Mouse (Mus musculus) large intestine, adult 2 months (tissue): ENCODE measurements around the gene Tango2. TPM values are rescaled to one million over a fixed set of nuclear protein-coding genes. Genes with fewer than 3 reads are reported as not detected.
A peak's percentile ranks its signal among the peaks of the same experiment; 100 is the strongest.

Source experiments
- DNase-seq: peaks from one replicate; pipeline ENCODE4 v3.0.0-alpha.2; 2012; ENCODE audit warnings: low read depth, low spot score
- WGBS: fragments of 180-500 bp; shearing (Covaris S2); methylation state at CpG from one replicate; pipeline ENCODE4 v1.1.7; 2018; 5-methylcytosine and 5-hydroxymethylcytosine counted together
- polyA plus RNA-seq: library from polyadenylated mRNA; depleted of rRNA; stranded (reverse); fragments of >200 nt; gene quantifications from 2 replicates; pipeline ENCODE4 v1.2.3, GENCODE M21; 2012; rRNA removed

Tango2 gene
- polyA plus RNA-seq, result 75.6 and 80.1 TPM in 2 replicates

DNA sequence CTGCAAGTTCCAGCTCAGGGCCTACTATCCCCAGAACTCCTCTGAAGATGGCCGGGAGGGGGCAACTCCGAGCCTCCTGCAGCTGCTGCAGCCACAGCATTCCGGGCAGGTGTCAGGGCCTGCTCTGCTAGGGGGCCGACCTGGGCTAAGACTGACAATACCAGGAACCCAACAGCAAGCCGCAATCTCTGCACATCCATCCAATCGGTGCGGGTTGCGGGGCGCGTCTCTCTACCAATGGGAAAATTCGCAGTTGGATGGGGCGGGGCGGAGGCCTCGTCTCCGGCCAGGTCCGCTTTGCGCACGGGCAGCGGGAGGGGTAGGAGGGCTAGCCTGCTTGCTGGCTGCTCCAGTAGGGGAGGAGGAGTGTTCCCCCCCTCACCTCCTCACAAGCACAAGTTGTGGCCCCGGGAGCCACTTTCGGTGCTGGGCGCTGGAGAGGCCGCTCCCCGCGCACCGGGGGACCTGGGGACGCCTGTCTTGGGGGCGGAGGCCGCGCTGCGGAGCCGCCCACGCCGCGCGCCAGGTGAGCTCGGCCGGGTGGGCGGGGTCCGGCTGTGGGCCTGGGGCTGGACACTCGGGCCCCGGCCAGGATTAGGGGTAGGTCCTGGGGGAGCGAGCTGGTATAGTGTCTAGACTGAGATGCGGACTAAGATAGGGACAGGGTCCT, at the start of gene Tango2, which contains the start of gene Arvcf:
Tango2 (minus strand) TSS at position 173 of the 670 bp plus-strand sequence.
Arvcf (plus strand) TSS at position 252 of the 670 bp plus-strand sequence.
- under 1% methylated on average over 44 of the region's 44 CpGs for whole genome bisulfite sequencing
- DNase-seq, result peak; percentile 86

- 95% methylated on average over 27 of the region's 27 CpGs for WGBS
- DNase-seq, result no peak
Measured at GRCm38 (mm10) chr16:18396791-18397621, 49.1 kb upstream of the Tango2 start.

GRCm38 (mm10) chr16:18396201-18396600, 48.3 kb upstream of the Tango2 start:
- WGBS, result 41% methylated on average over 2 of the region's 2 CpGs
- no peak for DNase-seq

DNA sequence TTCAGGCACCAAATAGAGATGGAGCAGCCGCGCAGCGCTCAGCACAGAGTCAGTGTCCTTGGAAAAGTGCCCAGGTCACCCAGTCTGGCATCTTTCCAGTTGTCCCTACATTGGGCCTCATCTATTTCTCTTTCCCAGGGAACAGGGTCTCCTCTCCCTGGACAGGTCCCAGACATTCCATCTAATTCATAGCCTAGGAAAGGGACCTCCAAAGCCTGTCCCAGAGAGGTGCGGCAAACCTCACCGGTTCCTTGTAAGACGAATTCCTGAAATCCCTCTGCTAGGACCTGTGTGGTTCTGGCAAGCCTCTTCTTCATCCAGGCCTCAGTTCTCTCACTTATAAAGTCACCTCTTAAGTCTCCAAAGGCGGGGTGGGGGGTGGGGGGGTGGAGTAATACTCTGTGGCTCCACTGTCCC, 47.7 kb upstream of the Tango2 start:
- DNase-seq, result no peak
- 71% methylated on average over 6 of the region's 7 CpGs for WGBS

DNA sequence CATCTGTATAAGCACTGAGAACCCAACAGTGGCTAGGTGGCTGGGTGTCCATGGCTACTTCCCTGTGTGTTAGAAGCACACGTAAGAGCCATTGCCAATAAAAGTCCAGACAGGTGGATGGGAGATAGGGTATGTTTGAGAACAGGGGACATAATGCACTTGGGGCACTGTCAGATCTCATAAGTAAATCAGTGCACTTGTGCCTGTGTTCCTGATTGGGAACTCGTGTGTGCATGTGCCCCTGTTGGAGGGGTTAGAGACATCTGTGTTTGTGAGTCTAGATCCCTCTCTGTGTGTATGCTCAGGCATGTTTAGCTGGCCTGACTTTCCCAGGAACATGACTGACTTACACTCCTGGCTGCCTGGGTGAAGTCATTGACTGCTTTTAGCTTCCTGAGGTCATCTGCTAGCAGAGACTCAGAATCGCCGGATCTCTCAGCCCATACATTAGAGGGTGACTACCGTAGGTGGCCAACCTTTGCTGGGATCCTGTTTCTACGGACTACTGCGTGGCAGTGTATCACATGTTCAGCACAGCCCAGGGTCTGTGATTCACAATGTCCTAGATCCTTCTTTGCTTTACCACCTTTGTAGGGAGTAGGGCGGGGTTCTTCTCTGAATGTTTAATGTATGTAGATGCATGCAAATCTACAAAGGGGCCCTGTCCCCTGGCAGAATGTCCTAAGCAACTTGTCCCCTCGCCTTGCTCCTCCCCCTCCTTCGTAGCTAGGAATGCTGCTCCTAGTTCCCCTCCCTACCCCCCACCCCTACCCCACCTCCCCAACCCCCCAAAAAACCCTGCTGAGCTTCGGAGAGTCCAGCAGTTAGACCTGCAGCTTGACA, 47.1 kb upstream of the Tango2 start:
- DNase-seq, result no peak
- 72% methylated on average over 11 of the region's 11 CpGs for WGBS

GRCm38 (mm10) chr16:18394056-18394455, 46.2 kb upstream of the Tango2 start:
- DNase-seq, result no peak

DNA sequence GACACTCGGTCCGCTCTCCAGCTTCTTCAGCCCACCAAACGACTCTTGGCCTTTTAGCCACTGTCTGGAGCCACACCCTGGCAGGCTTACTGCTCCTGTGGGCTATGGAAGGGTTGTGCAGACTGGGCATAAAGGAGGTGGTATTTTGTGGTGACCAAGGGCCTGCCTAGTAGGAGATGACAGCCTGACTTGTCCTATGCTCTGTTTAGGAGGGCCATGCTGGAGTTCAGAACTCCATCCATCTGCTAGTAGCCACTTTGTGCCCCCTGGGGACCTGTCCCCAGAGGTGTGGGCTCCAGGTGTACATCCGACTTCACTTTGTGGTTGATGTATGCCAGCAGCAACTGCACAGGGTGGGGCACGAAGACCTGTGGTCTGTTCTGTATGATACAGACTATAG, 45.7 kb upstream of the Tango2 start:
- 67% methylated on average over 5 of the region's 5 CpGs for WGBS

More at GRCm38 (mm10) chr16:18394056-18394455, 46.2 kb upstream of the Tango2 start:
- 85% methylated on average over 3 of the region's 3 CpGs for WGBS

GRCm38 (mm10) chr16:18392469-18393426, 44.8 kb upstream of the Tango2 start:
- WGBS, result 1% methylated on average over 62 of the region's 63 CpGs
- peak; percentile 46 for DNase-seq

More for the DNA sequence above, 45.7 kb upstream of the Tango2 start:
- no peak for DNase-seq

- 75% methylated on average over 3 of the region's 3 CpGs for WGBS
- no peak for DNase-seq
Measured at GRCm38 (mm10) chr16:18391728-18392127, 43.8 kb upstream of the Tango2 start.

GRCm38 (mm10) chr16:18391127-18391526, 43.2 kb upstream of the Tango2 start:
- 97% methylated on average over 3 of the region's 3 CpGs for WGBS
- DNase-seq, result no peak

GRCm38 (mm10) chr16:18390399-18390798, 42.5 kb upstream of the Tango2 start:
- no peak for DNase-seq
- 84% methylated on average over 6 of the region's 6 CpGs for WGBS

- 90% methylated on average over 14 of the region's 14 CpGs for WGBS
- DNase-seq, result no peak
Measured at GRCm38 (mm10) chr16:18388583-18389435, 40.9 kb upstream of the Tango2 start.

GRCm38 (mm10) chr16:18387704-18388582, 40.0 kb upstream of the Tango2 start:
- 50% methylated on average over 7 of the region's 7 CpGs for WGBS
- DNase-seq, result no peak

DNA sequence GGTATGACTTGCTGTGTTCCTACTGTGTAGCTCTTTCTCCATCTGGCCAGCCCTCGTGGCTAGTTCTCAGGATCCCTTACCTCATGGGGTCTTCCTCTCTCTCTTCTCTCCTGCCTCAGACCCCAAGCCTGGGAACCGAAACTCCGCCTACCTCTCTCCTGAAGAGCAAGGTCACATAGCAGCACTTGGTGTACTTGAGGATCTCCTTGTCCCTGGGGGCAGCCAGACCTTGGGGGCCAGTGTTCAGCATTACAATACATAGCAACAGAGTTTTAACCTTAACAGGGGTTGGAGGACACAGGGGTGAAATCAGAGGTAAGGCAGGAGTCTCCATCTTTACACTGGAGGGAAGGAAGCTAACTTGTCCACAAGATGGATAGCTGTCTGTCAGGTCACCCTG, 39.1 kb upstream of the Tango2 start:
- DNase-seq, result no peak
- WGBS, result 72% methylated on average over 3 of the region's 3 CpGs

GRCm38 (mm10) chr16:18386451-18386850, 38.5 kb upstream of the Tango2 start:
- 69% methylated on average over 7 of the region's 7 CpGs for WGBS
- DNase-seq, result no peak

DNA sequence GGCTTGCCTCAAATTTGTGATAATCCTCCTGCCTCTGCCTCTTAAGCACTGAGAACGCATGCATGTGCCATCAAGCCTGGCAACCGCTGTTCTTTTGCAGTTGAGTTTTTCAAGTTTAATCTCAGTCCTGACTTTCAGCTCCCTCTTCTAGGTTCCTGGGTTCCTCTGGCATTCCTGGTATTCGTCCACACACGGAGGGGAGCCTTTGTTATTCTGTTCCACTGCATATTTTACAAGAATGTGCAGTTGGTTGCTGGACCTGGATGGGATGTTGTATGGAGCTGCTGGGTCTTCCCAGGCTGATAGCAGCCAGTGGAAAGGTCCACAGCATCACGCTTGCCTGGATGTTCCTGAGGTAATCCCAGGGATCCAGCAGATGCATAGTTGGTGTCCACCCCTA, 37.5 kb upstream of the Tango2 start:
- WGBS, result 83% methylated on average over 5 of the region's 5 CpGs
- no peak for DNase-seq

DNA sequence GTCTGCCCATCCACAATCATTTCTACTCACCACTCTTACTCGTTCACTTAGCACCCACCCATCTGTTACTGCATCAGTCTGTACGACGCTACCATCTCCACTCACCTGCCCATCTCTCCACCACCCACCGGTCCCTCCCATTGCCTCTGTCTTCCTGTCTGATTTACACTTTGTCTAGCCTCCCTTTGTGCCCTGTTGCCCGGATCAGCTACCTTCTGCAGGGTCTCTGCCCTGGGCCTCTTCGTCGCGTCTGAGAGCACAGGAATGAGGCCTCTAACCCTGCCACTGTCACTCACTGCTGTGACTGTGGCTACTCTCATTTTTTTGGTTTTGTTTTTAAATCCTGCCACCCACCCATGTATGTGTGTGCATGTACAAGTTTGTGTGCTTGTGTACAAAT, 36.8 kb upstream of the Tango2 start:
- no peak for DNase-seq
- WGBS, result 86% methylated on average over 8 of the region's 8 CpGs
